Mouse (Mus musculus): ENCODE results near the gene Iqsec1. TPM values are rescaled to one million over a fixed set of nuclear protein-coding genes. Genes with fewer than 3 reads are reported as not detected.

Gene Iqsec1
- total and polyA plus RNA-seq, 3 experiments: 2.0 to 48.2 (median 39.2) TPM

DNA sequence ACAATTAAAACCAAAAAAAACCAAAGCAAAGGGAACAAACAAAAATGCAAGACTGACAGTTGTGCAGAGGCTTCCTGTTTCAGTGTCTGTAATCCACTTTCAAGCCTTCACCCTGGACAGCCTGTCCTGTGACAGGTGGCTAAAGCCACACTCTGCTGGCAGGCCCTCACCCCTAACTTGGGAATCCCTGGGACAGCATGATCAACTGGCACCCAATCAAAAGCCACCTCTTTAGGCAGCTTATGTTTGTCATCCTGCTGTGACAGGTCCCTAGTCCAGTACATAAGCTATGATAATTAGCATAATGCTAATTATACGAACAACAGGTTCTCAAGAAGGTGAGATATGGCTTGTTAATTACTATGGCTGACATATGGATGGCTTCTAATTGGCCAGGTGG, 40.4 kb downstream of the Iqsec1 start:
- Histone ChIP-seq H3K4me3 (ENCODE audit: low read depth, low read length) (no peak overlapping the region), H3K36me3 (replicated peaks) (no peaks in the 10 kb centered on the region), H3K9me3 (replicated peaks) (no peaks in the 10 kb centered on the region), H3K27me3 (ENCODE audit: insufficient read depth, low read length) (no peaks in the 10 kb centered on the region; the same call in 1 of the 2 replicates), H3K4me1 (ENCODE audit: insufficient read depth, low read depth, low read length) (no peaks in the 10 kb centered on the region)
- TF ChIP-seq POLR2AphosphoS5 (IDR thresholded peaks at IDR 0.05; ENCODE audit: insufficient replicate concordance, low read depth, low read length) (no peak), CTCF (IDR thresholded peaks at IDR 0.05; ENCODE audit: low read depth, low read length) (no peak), TAL1 (conservative IDR thresholded peaks at IDR 0.05; ENCODE audit: low read depth, low read length) (no peak), GATA1 (IDR thresholded peaks at IDR 0.05; ENCODE audit: borderline replicate concordance, low read length) (no peak), GATA2 (IDR thresholded peaks at IDR 0.05; ENCODE audit: borderline replicate concordance, low read depth, low read length) (no peak)
- DNase-seq (ENCODE audit: low spot score): no peak
- ATAC-seq (ENCODE audit: extremely low read depth, insufficient number of reproducible peaks, low FRiP score, poor library complexity, severe bottlenecking): no peak

DNA sequence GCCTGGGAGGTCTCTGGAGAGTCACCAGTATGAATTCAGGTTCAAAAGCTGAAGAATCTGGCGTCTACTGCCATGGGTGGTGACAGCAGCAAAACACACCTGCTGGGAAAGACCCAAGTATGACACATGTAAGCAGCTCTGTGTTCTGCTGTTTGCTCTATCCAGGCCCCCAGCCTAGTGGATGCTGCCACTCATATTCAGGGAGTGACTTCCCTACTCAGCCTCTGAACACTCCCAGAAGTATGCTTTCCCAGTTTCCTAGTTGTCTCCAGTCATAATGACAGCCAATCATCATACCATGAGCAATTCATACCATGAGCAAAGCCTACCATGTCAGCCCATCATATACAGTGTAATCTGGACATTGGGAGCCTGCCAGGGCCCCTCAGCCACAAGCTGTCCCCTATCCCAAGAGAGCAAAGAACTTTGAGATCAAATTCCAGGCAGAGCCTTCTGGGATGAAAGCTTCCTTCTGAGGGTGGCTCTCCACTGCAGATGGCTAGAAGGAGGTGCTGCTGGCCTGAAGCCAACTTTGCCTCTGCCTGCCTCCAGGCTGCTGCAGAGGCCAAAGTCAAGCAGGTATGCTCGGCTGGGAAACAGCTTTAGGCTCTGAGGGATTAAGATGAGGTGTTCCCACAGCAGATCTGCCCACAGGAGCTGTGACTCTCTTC, 42.8 kb downstream of the Iqsec1 start:
- Histone ChIP-seq H3K9me3 (replicated peaks) (no peaks in the 10 kb centered on the region), H3K27me3 (ENCODE audit: insufficient read depth, low read length) (peaks cover 3% of the 10 kb centered on the region; the same call in 1 of the 2 replicates), H3K36me3 (replicated peaks) (no peaks in the 10 kb centered on the region), H3K4me3 (ENCODE audit: low read depth, low read length) (no peak overlapping the region), H3K4me1 (ENCODE audit: insufficient read depth, low read depth, low read length) (no peaks in the 10 kb centered on the region)
- TF ChIP-seq TAL1 (conservative IDR thresholded peaks at IDR 0.05; ENCODE audit: low read depth, low read length) (no peak), CTCF (IDR thresholded peaks at IDR 0.05; ENCODE audit: low read depth, low read length) (no peak), GATA1 (IDR thresholded peaks at IDR 0.05; ENCODE audit: borderline replicate concordance, low read length) (no peak), POLR2AphosphoS5 (IDR thresholded peaks at IDR 0.05; ENCODE audit: insufficient replicate concordance, low read depth, low read length) (no peak), GATA2 (IDR thresholded peaks at IDR 0.05; ENCODE audit: borderline replicate concordance, low read depth, low read length) (no peak)
- ATAC-seq (ENCODE audit: extremely low read depth, insufficient number of reproducible peaks, low FRiP score, poor library complexity, severe bottlenecking) (no peak), DNase-seq (ENCODE audit: low spot score) (no peak)

GRCm38 (mm10) chr6:90941257-90941656, 47.2 kb downstream of the Iqsec1 start:
- Histone ChIP-seq H3K36me3 (replicated peaks) (no peaks in the 10 kb centered on the region), H3K9me3 (replicated peaks) (no peaks in the 10 kb centered on the region), H3K4me1 (ENCODE audit: insufficient read depth, low read depth, low read length) (no peaks in the 10 kb centered on the region), H3K27me3 (ENCODE audit: insufficient read depth, low read length) (peaks cover 5% of the 10 kb centered on the region; the same call in 1 of the 2 replicates), H3K4me3 (ENCODE audit: low read depth, low read length) (no peak overlapping the region)
- no peak for ATAC-seq (ENCODE audit: extremely low read depth, insufficient number of reproducible peaks, low FRiP score, poor library complexity, severe bottlenecking)
- no peak for DNase-seq (ENCODE audit: low spot score)
- TF ChIP-seq GATA2 (IDR thresholded peaks at IDR 0.05; ENCODE audit: borderline replicate concordance, low read depth, low read length) (no peak), POLR2AphosphoS5 (IDR thresholded peaks at IDR 0.05; ENCODE audit: insufficient replicate concordance, low read depth, low read length) (no peak), CTCF (IDR thresholded peaks at IDR 0.05; ENCODE audit: low read depth, low read length) (no peak), TAL1 (conservative IDR thresholded peaks at IDR 0.05; ENCODE audit: low read depth, low read length) (no peak), GATA1 (IDR thresholded peaks at IDR 0.05; ENCODE audit: borderline replicate concordance, low read length) (no peak)

DNA sequence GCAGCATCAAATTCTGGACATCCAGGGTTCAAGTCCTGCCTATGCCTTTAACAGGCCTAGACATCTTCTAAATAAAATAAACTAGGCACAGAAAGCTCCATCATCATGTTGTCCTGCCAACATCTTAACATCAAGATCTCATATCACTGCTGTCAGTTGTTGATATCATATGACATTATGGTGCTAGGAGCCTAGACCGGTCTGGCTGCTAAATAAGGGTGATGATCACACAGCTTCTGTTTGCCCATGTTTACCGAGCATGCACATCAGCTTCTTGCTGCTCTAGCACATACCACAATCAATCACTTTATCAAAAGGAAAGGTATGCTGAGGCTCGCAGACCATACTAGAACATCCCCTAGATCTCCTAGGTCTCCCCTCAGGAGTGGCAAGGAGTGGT, 54.8 kb downstream of the Iqsec1 start:
- Histone ChIP-seq H3K9me3 (replicated peaks) (no peaks in the 10 kb centered on the region), H3K4me1 (ENCODE audit: insufficient read depth, low read depth, low read length) (no peaks in the 10 kb centered on the region), H3K4me3 (ENCODE audit: low read depth, low read length) (no peak overlapping the region), H3K27me3 (ENCODE audit: insufficient read depth, low read length) (no peaks in the 10 kb centered on the region; the same call in 1 of the 2 replicates), H3K36me3 (replicated peaks) (no peaks in the 10 kb centered on the region)
- DNase-seq (ENCODE audit: low spot score): no peak
- no peak for ATAC-seq (ENCODE audit: extremely low read depth, insufficient number of reproducible peaks, low FRiP score, poor library complexity, severe bottlenecking)
- TF ChIP-seq GATA2 (IDR thresholded peaks at IDR 0.05; ENCODE audit: borderline replicate concordance, low read depth, low read length) (no peak), CTCF (IDR thresholded peaks at IDR 0.05; ENCODE audit: low read depth, low read length) (no peak), TAL1 (conservative IDR thresholded peaks at IDR 0.05; ENCODE audit: low read depth, low read length) (no peak), POLR2AphosphoS5 (IDR thresholded peaks at IDR 0.05; ENCODE audit: insufficient replicate concordance, low read depth, low read length) (no peak), GATA1 (IDR thresholded peaks at IDR 0.05; ENCODE audit: borderline replicate concordance, low read length) (no peak)

GRCm38 (mm10) chr6:90928806-90929205, 59.7 kb downstream of the Iqsec1 start:
- DNase-seq (ENCODE audit: low spot score) (no peak), ATAC-seq (ENCODE audit: extremely low read depth, insufficient number of reproducible peaks, low FRiP score, poor library complexity, severe bottlenecking) (no peak)
- TF ChIP-seq GATA1 (IDR thresholded peaks at IDR 0.05; ENCODE audit: borderline replicate concordance, low read length) (no peak), TAL1 (conservative IDR thresholded peaks at IDR 0.05; ENCODE audit: low read depth, low read length) (no peak), GATA2 (IDR thresholded peaks at IDR 0.05; ENCODE audit: borderline replicate concordance, low read depth, low read length) (no peak), POLR2AphosphoS5 (IDR thresholded peaks at IDR 0.05; ENCODE audit: insufficient replicate concordance, low read depth, low read length) (no peak), CTCF (IDR thresholded peaks at IDR 0.05; ENCODE audit: low read depth, low read length) (no peak)
- no peaks in the 10 kb centered on the region for H3K4me1 ChIP-seq (ENCODE audit: insufficient read depth, low read depth, low read length)
- no peaks in the 10 kb centered on the region for H3K9me3 ChIP-seq (replicated peaks)
- H3K27me3 ChIP-seq (ENCODE audit: insufficient read depth, low read length): no peaks in the 10 kb centered on the region
- H3K36me3 ChIP-seq (replicated peaks): no peaks in the 10 kb centered on the region
- no peak overlapping the region for H3K4me3 ChIP-seq (ENCODE audit: low read depth, low read length)

GRCm38 (mm10) chr6:90925472-90925871, 63.0 kb downstream of the Iqsec1 start:
- H3K4me3 ChIP-seq (ENCODE audit: low read depth, low read length): no peak overlapping the region
- H3K9me3 ChIP-seq (replicated peaks): no peaks in the 10 kb centered on the region
- peaks cover 2% of the 10 kb centered on the region; the same call in 1 of the 2 replicates for H3K27me3 ChIP-seq (ENCODE audit: insufficient read depth, low read length)
- DNase-seq (ENCODE audit: low spot score) (no peak), ATAC-seq (ENCODE audit: extremely low read depth, insufficient number of reproducible peaks, low FRiP score, poor library complexity, severe bottlenecking) (no peak)
- no peaks in the 10 kb centered on the region for H3K36me3 ChIP-seq (replicated peaks)
- TF ChIP-seq CTCF (IDR thresholded peaks at IDR 0.05; ENCODE audit: low read depth, low read length) (no peak), POLR2AphosphoS5 (IDR thresholded peaks at IDR 0.05; ENCODE audit: insufficient replicate concordance, low read depth, low read length) (no peak), TAL1 (conservative IDR thresholded peaks at IDR 0.05; ENCODE audit: low read depth, low read length) (no peak), GATA1 (IDR thresholded peaks at IDR 0.05; ENCODE audit: borderline replicate concordance, low read length) (no peak), GATA2 (IDR thresholded peaks at IDR 0.05; ENCODE audit: borderline replicate concordance, low read depth, low read length) (no peak)
- H3K4me1 ChIP-seq (ENCODE audit: insufficient read depth, low read depth, low read length): no peaks in the 10 kb centered on the region
